In genomic region chr16:9995814-9996210, GRCm38 (mm10) we compare ENCODE assay signal across 8 mouse cellular contexts. TPM values are rescaled to one million over a fixed set of nuclear protein-coding genes. Genes with fewer than 3 reads are reported as not detected.
DNase-seq lines count a peak whose midpoint lies in the region; ATAC-seq and TF ChIP-seq lines count a peak whose summit lies in the region.
"Had no signal": no experiment of that assay in that cellular context is flagged by ENCODE, and none has a peak within 500 bp of the region (broad histone marks: within the 10 kb centered on the region; RNA-seq: fewer than 3 reads in every experiment).

No protein-coding gene starts in this region.

- no peak for DNase-seq in liver, postnatal 0 days
- DNase-seq in right cerebral cortex, postnatal 14 days = no peak
- no peak for DNase-seq in ovary, adult 18-20 months (ENCODE audit: low spot score)
- DNase-seq: gastrocnemius, postnatal 25 days had no signal

- no peaks in the 10 kb centered on the region for H3K9me3 ChIP-seq in liver, embryonic 12.5 days (replicated peaks)
- no peaks in the 10 kb centered on the region for H3K9me3 ChIP-seq in liver, postnatal 0 days (ENCODE audit: low read length)
- no peaks in the 10 kb centered on the region for H3K9me3 ChIP-seq in embryonic facial prominence, embryonic 15.5 days (replicated peaks)
- no peaks in the 10 kb centered on the region for H3K9me3 ChIP-seq in hindbrain, embryonic 15.5 days
- H3K9me3 ChIP-seq in neural tube, embryonic 15.5 days (replicated peaks) = no peaks in the 10 kb centered on the region

- no peak for TF ChIP-seq EP300 in liver, postnatal 0 days (IDR thresholded peaks at IDR 0.05; ENCODE audit: low read depth)

- TF ChIP-seq CTCF in liver, postnatal 0 days (IDR thresholded peaks at IDR 0.05; ENCODE audit: low read depth) = no peak

- ATAC-seq in liver, embryonic 12.5 days = no peak
- ATAC-seq in liver, postnatal 0 days = no peak
- no peak for ATAC-seq in embryonic facial prominence, embryonic 15.5 days (ENCODE audit: insufficient number of reproducible peaks, low FRiP score, low TSS enrichment, low read depth)
- no peak for ATAC-seq in hindbrain, embryonic 15.5 days (ENCODE audit: low FRiP score, low read depth)
- ATAC-seq in neural tube, embryonic 15.5 days (ENCODE audit: low FRiP score) = no peak

- H3K4me1 ChIP-seq in liver, embryonic 12.5 days = no peaks in the 10 kb centered on the region
- H3K4me1 ChIP-seq in liver, postnatal 0 days (ENCODE audit: insufficient read depth) = no peaks in the 10 kb centered on the region
- H3K4me1 ChIP-seq in embryonic facial prominence, embryonic 15.5 days = peaks cover 32% of the 10 kb centered on the region
- peaks cover 37% of the 10 kb centered on the region for H3K4me1 ChIP-seq in hindbrain, embryonic 15.5 days (replicated peaks)
- H3K4me1 ChIP-seq in neural tube, embryonic 15.5 days = peaks cover 44% of the 10 kb centered on the region

- H3K9ac ChIP-seq in liver, embryonic 12.5 days = no peak overlapping the region
- H3K9ac ChIP-seq in liver, postnatal 0 days (replicated peaks) = no peak overlapping the region
- no peak overlapping the region for H3K9ac ChIP-seq in embryonic facial prominence, embryonic 15.5 days
- peak overlapping the region; percentile 68 for H3K9ac ChIP-seq in hindbrain, embryonic 15.5 days
- H3K9ac ChIP-seq in neural tube, embryonic 15.5 days (replicated peaks) = peak overlapping the region; percentile 64

- H3K27me3 ChIP-seq in liver, embryonic 12.5 days (replicated peaks) = peaks cover 63% of the 10 kb centered on the region
- H3K27me3 ChIP-seq in liver, postnatal 0 days (ENCODE audit: insufficient read depth, low read length) = peaks cover 49% of the 10 kb centered on the region
- H3K27me3 ChIP-seq in embryonic facial prominence, embryonic 15.5 days = peaks cover 61% of the 10 kb centered on the region
- peaks cover 19% of the 10 kb centered on the region for H3K27me3 ChIP-seq in hindbrain, embryonic 15.5 days
- H3K27me3 ChIP-seq in neural tube, embryonic 15.5 days (replicated peaks) = peaks cover 45% of the 10 kb centered on the region

- H3K27ac ChIP-seq in liver, embryonic 12.5 days = no peak overlapping the region
- no peak overlapping the region for H3K27ac ChIP-seq in liver, postnatal 0 days (ENCODE audit: low read depth)
- no peak overlapping the region for H3K27ac ChIP-seq in embryonic facial prominence, embryonic 15.5 days (replicated peaks)
- peak overlapping the region; percentile 74 for H3K27ac ChIP-seq in hindbrain, embryonic 15.5 days (replicated peaks)
- peak overlapping the region; percentile 81 for H3K27ac ChIP-seq in neural tube, embryonic 15.5 days (replicated peaks)

- H3K4me2 ChIP-seq in liver, embryonic 12.5 days = peak overlapping the region; percentile 54; the same call in 1 of the 2 replicates
- H3K4me2 ChIP-seq in liver, postnatal 0 days (ENCODE audit: low read depth, low read length) = no peak overlapping the region
- H3K4me2 ChIP-seq in embryonic facial prominence, embryonic 15.5 days (replicated peaks) = peak overlapping the region; percentile 73
- peak overlapping the region; percentile 91 for H3K4me2 ChIP-seq in hindbrain, embryonic 15.5 days
- peak overlapping the region; percentile 85 for H3K4me2 ChIP-seq in neural tube, embryonic 15.5 days

- no peaks in the 10 kb centered on the region for H3K36me3 ChIP-seq in liver, embryonic 12.5 days
- no peaks in the 10 kb centered on the region for H3K36me3 ChIP-seq in liver, postnatal 0 days (replicated peaks; ENCODE audit: insufficient read depth, low read length)
- H3K36me3 ChIP-seq in embryonic facial prominence, embryonic 15.5 days = no peaks in the 10 kb centered on the region
- H3K36me3 ChIP-seq in hindbrain, embryonic 15.5 days = no peaks in the 10 kb centered on the region
- H3K36me3 ChIP-seq in neural tube, embryonic 15.5 days = no peaks in the 10 kb centered on the region

- no peak overlapping the region for H3K4me3 ChIP-seq in liver, embryonic 12.5 days
- no peak overlapping the region for H3K4me3 ChIP-seq in liver, postnatal 0 days (ENCODE audit: low read depth, low read length)
- peak overlapping the region; percentile 39 for H3K4me3 ChIP-seq in embryonic facial prominence, embryonic 15.5 days (replicated peaks)
- H3K4me3 ChIP-seq in hindbrain, embryonic 15.5 days = peak overlapping the region; percentile 73
- peak overlapping the region; percentile 65 for H3K4me3 ChIP-seq in neural tube, embryonic 15.5 days (replicated peaks)

- WGBS in liver, embryonic 12.5 days (ENCODE audit: insufficient replicate concordance) = 24% methylated on average over 13 of the region's 13 CpGs
- 29% methylated on average over 13 of the region's 13 CpGs for WGBS in liver, postnatal 0 days (ENCODE audit: insufficient replicate concordance)
- 16% methylated on average over 13 of the region's 13 CpGs for WGBS in embryonic facial prominence, embryonic 15.5 days
- 18% methylated on average over 13 of the region's 13 CpGs for WGBS in hindbrain, embryonic 15.5 days
- whole genome bisulfite sequencing in neural tube, embryonic 15.5 days = 21% methylated on average over 13 of the region's 13 CpGs

RNA-seq across cellular contexts. Expression of gene Grin2a, which starts 0.5 kb away (rescaled TPM):
- polyA plus RNA-seq in liver, embryonic 12.5 days (2016; fragmentation: Nextera tagmentation; extraction: Ambion mirVana) = 0.02 and 0.04 TPM in 2 replicates
- polyA plus RNA-seq in liver, postnatal 0 days (2015; fragmentation: Nextera tagmentation; extraction: Ambion mirVana) = not detected in 2 replicates
- polyA plus RNA-seq in embryonic facial prominence, embryonic 15.5 days (2015; fragmentation: Nextera tagmentation; extraction: Ambion mirVana) = 1.6 and 1.7 TPM in 2 replicates
- polyA plus RNA-seq in hindbrain, embryonic 15.5 days (2015; fragmentation: Nextera tagmentation; extraction: Ambion mirVana) = 10.0 and 10.2 TPM in 2 replicates
- 11.2 and 15.6 TPM in 2 replicates for polyA plus RNA-seq in neural tube, embryonic 15.5 days (2015; fragmentation: Nextera tagmentation; extraction: Ambion mirVana)

Comparison
In these comparisons a context has a peak if more than half of its experiments do, and no peak if none do; other contexts are left out.
1. H3K27ac ChIP-seq: peak in hindbrain, embryonic 15.5 days (single experiment) and neural tube, embryonic 15.5 days (single experiment); none in liver, embryonic 12.5 days (single experiment), liver, postnatal 0 days (single experiment) and embryonic facial prominence, embryonic 15.5 days (single experiment).
2. H3K4me3 ChIP-seq: peak in embryonic facial prominence, embryonic 15.5 days (single experiment), hindbrain, embryonic 15.5 days (single experiment) and neural tube, embryonic 15.5 days (single experiment); none in liver, embryonic 12.5 days (single experiment) and liver, postnatal 0 days (single experiment).
3. H3K9ac ChIP-seq: peak in hindbrain, embryonic 15.5 days (single experiment) and neural tube, embryonic 15.5 days (single experiment); none in liver, embryonic 12.5 days (single experiment), liver, postnatal 0 days (single experiment) and embryonic facial prominence, embryonic 15.5 days (single experiment).